Mouse (Mus musculus) kidney, adult 9 months (tissue): ENCODE data around the gene Rnf17.
A peak's percentile ranks its signal among the peaks of the same experiment; 100 is the strongest.

ENCODE experiments used
- DNase-seq: peaks from one replicate; pipeline ENCODE4 v3.0.0; 2022

The Rnf17 gene

GRCm38 (mm10) chr14:56402311-56403071 lies at the start of gene Rnf17:
TSS of gene Rnf17 (plus strand) at chr14:56402581.
- DNase-seq, result no peak

GRCm38 (mm10) chr14:56354803-56355202 lies 47.6 kb upstream of the Rnf17 start:
- no peak for DNase-seq

GRCm38 (mm10) chr14:56355396-56355795 lies 47.0 kb upstream of the Rnf17 start:
- DNase-seq, result no peak

- no peak for DNase-seq
Measured at GRCm38 (mm10) chr14:56356196-56356595, 46.2 kb upstream of the Rnf17 start.

- no peak for DNase-seq
Measured at GRCm38 (mm10) chr14:56358422-56358821, 44.0 kb upstream of the Rnf17 start.

- no peak for DNase-seq
Measured at GRCm38 (mm10) chr14:56359131-56359530, 43.2 kb upstream of the Rnf17 start.

GRCm38 (mm10) chr14:56364711-56365237 lies 37.6 kb upstream of the Rnf17 start, which contains the start of gene Atp12a:
TSS of gene Atp12a (plus strand) at chr14:56365068.
- DNase-seq, result no peak

- no peak for DNase-seq
Measured at GRCm38 (mm10) chr14:56365292-56365691, 37.1 kb upstream of the Rnf17 start.

- peak; percentile 75 for DNase-seq
Measured at GRCm38 (mm10) chr14:56366712-56367111, 35.7 kb upstream of the Rnf17 start.

GRCm38 (mm10) chr14:56368834-56369233 lies 33.5 kb upstream of the Rnf17 start:
- peak; percentile 27 for DNase-seq

GRCm38 (mm10) chr14:56375731-56376130 lies 26.6 kb upstream of the Rnf17 start:
- peak; percentile 82 for DNase-seq

- no peak for DNase-seq
Measured at GRCm38 (mm10) chr14:56377745-56378144, 24.6 kb upstream of the Rnf17 start.

- DNase-seq, result peak; percentile 32
Measured at GRCm38 (mm10) chr14:56379336-56379735, 23.0 kb upstream of the Rnf17 start.

GRCm38 (mm10) chr14:56382366-56382765 lies 20.0 kb upstream of the Rnf17 start:
- peak; percentile 66 for DNase-seq

GRCm38 (mm10) chr14:56390247-56390646 lies 12.1 kb upstream of the Rnf17 start:
- peak; percentile 21 for DNase-seq

- peak; percentile 12 for DNase-seq
Measured at GRCm38 (mm10) chr14:56393704-56394312, 8.6 kb upstream of the Rnf17 start.

GRCm38 (mm10) chr14:56398001-56398400 lies 4.4 kb upstream of the Rnf17 start:
- DNase-seq, result peak; percentile 59

- no peak for DNase-seq
Measured at GRCm38 (mm10) chr14:56403072-56403375, 643 bp downstream of the Rnf17 start.

- DNase-seq, result no peak
Measured at GRCm38 (mm10) chr14:56462090-56462489, 59.7 kb downstream of the Rnf17 start.

GRCm38 (mm10) chr14:56462729-56463128 lies 60.3 kb downstream of the Rnf17 start:
- DNase-seq, result no peak

GRCm38 (mm10) chr14:56468145-56468544 lies 65.8 kb downstream of the Rnf17 start:
- DNase-seq, result peak; percentile 21

GRCm38 (mm10) chr14:56489806-56490205 lies 87.4 kb downstream of the Rnf17 start:
- DNase-seq, result peak; percentile 54

- DNase-seq, result no peak
Measured at GRCm38 (mm10) chr14:56502407-56502806, 100.0 kb downstream of the Rnf17 start.

GRCm38 (mm10) chr14:56506743-56507142 lies 104.4 kb downstream of the Rnf17 start:
- no peak for DNase-seq
